Mouse (Mus musculus): Measurements from ENCODE around the gene Sphk1.
A peak's percentile ranks its signal among the peaks of the same experiment; 100 is the strongest.

Sphk1 gene

DNA sequence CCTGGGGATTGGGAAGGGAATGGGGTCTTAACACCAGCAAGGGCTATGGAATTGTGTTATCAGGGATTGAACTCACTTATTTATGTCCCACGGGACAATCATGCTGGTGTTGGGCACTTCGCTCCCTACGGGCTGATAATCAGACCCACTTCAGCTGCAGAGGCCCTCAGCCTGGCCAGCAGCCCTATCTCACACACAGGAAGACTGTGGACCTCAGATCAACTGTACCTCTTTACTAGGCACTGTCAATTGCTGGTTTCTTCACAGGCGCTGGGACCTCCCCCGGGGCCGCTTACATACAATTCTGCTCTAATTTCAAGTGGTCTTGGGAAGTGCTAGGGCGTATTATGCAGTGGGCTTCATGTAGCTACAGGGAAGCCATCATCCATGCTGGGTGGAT, 6.0 kb downstream of the Sphk1 start:
- DNase-seq (ENCODE audit: low read depth, low spot score) = no peak

GRCm38 (mm10) chr11:116537388-116537787, 6.7 kb downstream of the Sphk1 start:
- DNase-seq (ENCODE audit: low read depth, low spot score) = no peak

- DNase-seq (ENCODE audit: low read depth, low spot score) = no peak
These were observed 7.5 kb downstream of the Sphk1 start for GRCm38 (mm10) chr11:116538142-116538735.

DNA sequence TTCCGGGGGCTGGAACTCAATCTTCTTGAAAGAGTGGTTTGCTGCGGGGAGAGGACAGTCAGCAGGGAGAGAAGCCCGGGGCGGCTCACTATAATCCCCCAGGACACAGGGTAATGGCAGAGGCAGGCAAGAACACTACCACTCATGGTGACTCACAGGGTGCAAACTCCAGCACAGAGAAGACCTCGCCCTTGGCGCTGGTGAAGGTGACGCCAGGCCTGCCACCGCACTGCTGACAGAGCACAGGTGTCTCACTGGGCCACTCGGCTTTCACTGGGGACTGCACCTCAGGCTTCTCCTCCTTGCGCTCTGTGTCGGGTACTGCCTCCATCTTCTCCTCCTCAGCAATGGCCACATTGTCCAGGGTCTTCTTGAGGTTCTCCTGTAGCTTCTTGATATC, 10.5 kb downstream of the Sphk1 start:
- DNase-seq (ENCODE audit: low read depth, low spot score) = no peak

GRCm38 (mm10) chr11:116543110-116543509, 12.4 kb downstream of the Sphk1 start:
- DNase-seq (ENCODE audit: low read depth, low spot score) = no peak

- DNase-seq (ENCODE audit: low read depth, low spot score) = no peak
These were observed 16.8 kb downstream of the Sphk1 start for GRCm38 (mm10) chr11:116547296-116548060.

GRCm38 (mm10) chr11:116548780-116549179, 18.1 kb downstream of the Sphk1 start:
- DNase-seq (ENCODE audit: low read depth, low spot score) = no peak

GRCm38 (mm10) chr11:116549273-116550038, 18.7 kb downstream of the Sphk1 start:
- no peak for DNase-seq (ENCODE audit: low read depth, low spot score)

GRCm38 (mm10) chr11:116550748-116551147, 20.0 kb downstream of the Sphk1 start:
- no peak for DNase-seq (ENCODE audit: low read depth, low spot score)

GRCm38 (mm10) chr11:116552194-116552593, 21.5 kb downstream of the Sphk1 start:
- no peak for DNase-seq (ENCODE audit: low read depth, low spot score)

DNA sequence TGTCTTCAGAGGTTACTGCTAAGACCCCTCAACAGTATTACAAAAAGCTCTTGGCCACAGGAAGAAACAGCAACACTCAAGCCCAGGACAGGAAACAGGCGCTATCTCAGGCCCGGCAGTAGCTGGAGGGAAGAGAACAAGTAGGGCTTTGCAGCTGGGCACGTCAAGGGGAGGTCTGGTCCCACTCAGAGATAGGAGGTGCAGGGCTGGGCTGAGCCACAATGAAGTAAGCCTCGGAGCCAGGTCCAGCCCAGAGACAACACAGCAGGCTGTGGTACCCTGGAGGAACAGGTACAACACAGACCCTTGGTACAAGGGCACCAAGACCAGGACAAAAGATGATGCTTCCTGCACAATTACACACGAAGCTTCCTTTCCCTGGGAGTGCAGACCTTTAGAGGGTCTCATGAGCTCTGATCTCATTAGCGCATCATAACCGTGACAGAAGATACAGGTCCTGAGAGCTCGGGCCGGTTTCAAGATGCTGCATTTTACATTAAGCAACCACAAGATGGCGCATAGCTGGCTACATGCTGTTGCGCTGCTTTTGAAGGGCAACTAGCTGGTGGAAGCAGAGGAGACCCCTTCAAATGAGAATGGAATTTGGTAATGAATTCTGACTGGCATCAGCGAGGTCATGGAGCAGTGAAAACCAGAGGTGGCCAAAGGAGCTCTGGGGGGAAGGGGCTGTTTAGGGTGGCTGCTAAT, 23.6 kb downstream of the Sphk1 start:
- peak; percentile 57 for DNase-seq (ENCODE audit: low read depth, low spot score)

- no peak for DNase-seq (ENCODE audit: low read depth, low spot score)
These were observed 24.8 kb downstream of the Sphk1 start for GRCm38 (mm10) chr11:116555572-116555971.

GRCm38 (mm10) chr11:116556308-116556707, 25.6 kb downstream of the Sphk1 start:
- no peak for DNase-seq (ENCODE audit: low read depth, low spot score)

GRCm38 (mm10) chr11:116565283-116566041, 34.7 kb downstream of the Sphk1 start:
- DNase-seq (ENCODE audit: low read depth, low spot score) = no peak

GRCm38 (mm10) chr11:116567531-116567930, 36.8 kb downstream of the Sphk1 start:
- DNase-seq (ENCODE audit: low read depth, low spot score) = no peak

DNA sequence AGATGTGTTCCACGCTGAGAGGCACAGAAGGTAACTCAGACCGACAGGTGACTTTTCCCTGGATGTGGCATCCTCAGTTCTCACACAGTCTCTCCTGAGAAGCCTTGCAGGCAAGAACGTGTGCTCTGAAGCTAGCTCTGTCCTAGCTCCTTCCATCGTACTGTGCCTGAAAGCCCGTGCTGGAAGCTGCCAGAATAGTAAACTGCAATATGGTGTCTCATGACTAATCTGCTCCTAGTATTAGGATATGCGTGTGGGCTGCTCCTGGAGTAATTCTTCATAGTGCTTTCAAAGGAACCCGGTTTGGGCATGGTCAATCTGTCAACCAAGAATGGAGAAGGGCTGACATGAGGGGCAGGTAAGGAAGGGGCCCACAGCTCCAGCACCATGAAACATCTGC, 40.1 kb downstream of the Sphk1 start:
- DNase-seq (ENCODE audit: low read depth, low spot score) = no peak

- no peak for DNase-seq (ENCODE audit: low read depth, low spot score)
These were observed 41.3 kb downstream of the Sphk1 start for GRCm38 (mm10) chr11:116571767-116572679.

DNA sequence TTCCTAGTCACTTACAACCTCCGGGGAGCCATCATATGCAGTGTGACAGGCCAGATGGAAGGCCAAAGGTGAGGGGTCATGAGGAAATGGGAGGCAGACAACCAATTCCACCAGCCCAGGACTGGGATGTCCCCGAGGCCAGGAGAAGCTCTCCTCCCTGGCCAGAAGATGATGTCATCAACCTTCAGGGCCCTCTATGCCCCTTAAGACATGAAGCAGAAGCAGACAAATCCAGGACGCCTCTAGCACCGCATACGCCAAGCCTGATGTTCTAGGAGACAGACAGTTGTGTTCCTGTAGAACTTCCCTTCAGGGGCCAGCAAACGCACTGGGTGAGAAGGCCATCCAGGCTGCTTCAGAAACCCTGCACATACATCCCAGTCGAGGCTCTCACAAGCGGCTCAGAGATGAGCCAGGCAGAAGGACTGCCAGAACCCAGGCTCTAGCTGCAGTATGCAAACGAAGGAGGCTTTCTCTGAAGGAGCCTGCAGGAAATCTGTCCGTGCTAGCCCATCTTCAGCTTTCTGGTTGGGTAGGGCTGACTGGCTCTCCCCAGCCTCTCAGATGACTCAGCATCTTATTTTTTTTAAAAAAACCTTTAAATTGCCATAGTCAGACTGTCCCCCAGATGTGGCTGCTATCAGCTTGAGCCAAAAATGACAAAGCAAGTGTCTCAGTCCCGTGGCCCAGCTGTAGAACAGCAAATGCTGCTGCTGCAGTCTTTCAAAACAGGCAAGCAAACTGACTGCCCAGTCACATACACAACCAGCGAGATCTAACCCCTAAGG, 42.2 kb downstream of the Sphk1 start:
- no peak for DNase-seq (ENCODE audit: low read depth, low spot score)

- DNase-seq (ENCODE audit: low read depth, low spot score) = no peak
These were observed 43.8 kb downstream of the Sphk1 start for GRCm38 (mm10) chr11:116574486-116574885.
